Mouse (Mus musculus) Patski (cell line): ENCODE measurements at regions not wholly inside any gene's neighbourhood (a gene's known extent, or its start where the extent isn't known, plus 50 kb on each side); places are given as distances from the start of the nearest gene placed in this dataset.
"Not testable (repeated sequence)": the region's sequence is repeated elsewhere in the genome, so short reads cannot be mapped to it uniquely, and the experiment has no call there.

ENCODE experiments used
- ATAC-seq: fragments of 100-300 bp; one replicate; pipeline ENCODE4 v1.8.0; 2021
- CTCF ChIA-PET: fragments of 350-600 bp; sonication (Branson Sonifier 250); formaldehyde crosslinking; loops from one replicate; lab custom pipeline; 2022; ENCODE audit warnings: inconsistent platforms; lab: Charles Lee
- POLR2A ChIA-PET: fragments of 350-600 bp; sonication (Branson Sonifier 250); formaldehyde crosslinking; loops from one replicate; lab custom pipeline; 2022; ENCODE audit warnings: antibody characterized with exemption, inconsistent platforms; lab: Charles Lee
- DNase-seq: peaks from one replicate; pipeline ENCODE4 v3.0.0-alpha.2; 2011; ENCODE audit warnings: low read depth, low spot score
- H3K27me3 ChIP-seq: fragments of 371-371 bp; one replicate; pipeline ENCODE4 v1.5.1; 2021
- CTCF ChIP-seq: fragments of 100-300 bp; IDR thresholded peaks from one replicate; pipeline ENCODE4 v1.5.1; 2021
- in situ Hi-C: fragments of 300-500 bp; cut with MboI; formaldehyde crosslinking; loops from 3 replicates; pipeline ENCODE4 v1.11.1; 2018; ENCODE audit warnings: low pct_unique_long_range_greater_than_20kb, mixed read lengths

GRCm38 (mm10) chr11:94882687-94883383, 53.2 kb upstream of the Col1a1 start:
- ATAC-seq: no peak
- H3K27me3 ChIP-seq: no peaks in the 10 kb centered on the region
- TF ChIP-seq CTCF: no peak
- no peak for DNase-seq
- in situ Hi-C loops: no loop called here
- ChIA-PET POLR2A (no interaction called here), CTCF (no interaction called here)

GRCm38 (mm10) chr11:94881982-94882686, 53.9 kb upstream of the Col1a1 start:
- in situ Hi-C loops: no loop called here
- CTCF ChIA-PET: no interaction called here
- no peak for DNase-seq

GRCm38 (mm10) chr11:94880896-94881840, 54.9 kb upstream of the Col1a1 start:
- ChIA-PET CTCF (no interaction called here), POLR2A (interaction anchor here (0.9 to 1.2 kb wide), 2 partner anchors 14 to 15 kb away, joined by 3 read pairs; no protein-coding TSS in a partner anchor)
- no peak for DNase-seq
- in situ Hi-C loops: no loop called here
- ATAC-seq: no peak
- no peak for TF ChIP-seq CTCF
- no peaks in the 10 kb centered on the region for H3K27me3 ChIP-seq

More at GRCm38 (mm10) chr11:94881982-94882686, 53.9 kb upstream of the Col1a1 start:
- ATAC-seq: no peak
- no peaks in the 10 kb centered on the region for H3K27me3 ChIP-seq
- POLR2A ChIA-PET: no interaction called here
- no peak for TF ChIP-seq CTCF

GRCm38 (mm10) chr11:94876707-94877106, 59.3 kb upstream of the Col1a1 start:
- in situ Hi-C loops: loop anchor here (5.0 kb wide), 1 partner anchor 56 kb away; no protein-coding TSS in a partner anchor
- H3K27me3 ChIP-seq: no peaks in the 10 kb centered on the region
- no peak for DNase-seq
- CTCF ChIA-PET: interaction anchor here (1.1 to 1.2 kb wide), 2 partner anchors 27 to 60 kb away, joined by 3 to 4 read pairs; no protein-coding TSS in a partner anchor
- TF ChIP-seq CTCF: no peak
- POLR2A ChIA-PET: no interaction called here
- ATAC-seq: no peak

- H3K27me3 ChIP-seq: no peaks in the 10 kb centered on the region
- POLR2A ChIA-PET: no interaction called here
- no peak for ATAC-seq
- CTCF ChIA-PET: no interaction called here
- TF ChIP-seq CTCF: no peak
- in situ Hi-C loops: loop anchor here (5.0 kb wide), 1 partner anchor 57 kb away; no protein-coding TSS in a partner anchor
- DNase-seq: no peak
Measured at GRCm38 (mm10) chr11:94875026-94875425, 61.0 kb upstream of the Col1a1 start.

- TF ChIP-seq CTCF: no peak
- in situ Hi-C loops: no loop called here
- ATAC-seq (no peak), DNase-seq (no peak)
- no peaks in the 10 kb centered on the region for H3K27me3 ChIP-seq
- ChIA-PET CTCF (no interaction called here), POLR2A (no interaction called here)
Measured at GRCm38 (mm10) chr11:94874155-94874561, 61.9 kb upstream of the Col1a1 start.

- ChIA-PET CTCF (no interaction called here), POLR2A (no interaction called here)
- no peak for ATAC-seq
- H3K27me3 ChIP-seq: no peaks in the 10 kb centered on the region
- TF ChIP-seq CTCF: no peak
- in situ Hi-C loops: no loop called here
- DNase-seq: no peak
Measured at GRCm38 (mm10) chr11:94873693-94874092, 62.3 kb upstream of the Col1a1 start.

- DNase-seq (no peak), ATAC-seq (no peak)
Measured at GRCm38 (mm10) chr11:94872921-94873320, 63.1 kb upstream of the Col1a1 start.

GRCm38 (mm10) chr11:94870341-94870740, 65.7 kb upstream of the Col1a1 start:
- POLR2A ChIA-PET: no interaction called here

More at GRCm38 (mm10) chr11:94872921-94873320, 63.1 kb upstream of the Col1a1 start:
- POLR2A ChIA-PET: interaction anchor here (0.7 kb wide), 1 partner anchor 61 kb away, joined by 3 read pairs; no protein-coding TSS in a partner anchor
- CTCF ChIA-PET: interaction anchor here (7.4 kb wide), 1 partner anchor 60 kb away, joined by 130 read pairs; the partner anchor contains the start of gene Col1a1
- H3K27me3 ChIP-seq: no peaks in the 10 kb centered on the region
- TF ChIP-seq CTCF: no peak
- in situ Hi-C loops: no loop called here

GRCm38 (mm10) chr11:94869866-94870265, 66.2 kb upstream of the Col1a1 start:
- H3K27me3 ChIP-seq, POLR2A ChIA-PET, ATAC-seq, DNase-seq, in situ Hi-C loops: not testable (repeated sequence)
- CTCF ChIA-PET: interaction anchor here (1.2 to 7.4 kb wide), 5 partner anchors 9 to 70 kb away, joined by 3 to 130 read pairs (median 4); partner anchors contain the start of gene Col1a1

More at GRCm38 (mm10) chr11:94870341-94870740, 65.7 kb upstream of the Col1a1 start:
- DNase-seq (no peak), ATAC-seq (no peak)
- in situ Hi-C loops: no loop called here
- no peaks in the 10 kb centered on the region for H3K27me3 ChIP-seq
- CTCF ChIA-PET: interaction anchor here (1.2 to 7.4 kb wide), 3 partner anchors 8 to 69 kb away, joined by 4 to 130 read pairs (median 6); partner anchors contain the start of gene Col1a1
- TF ChIP-seq CTCF: no peak
